Mouse (Mus musculus): ENCODE measurements around the gene Rtn4r. TPM values are rescaled to one million over a fixed set of nuclear protein-coding genes. Genes with fewer than 3 reads are reported as not detected.

Gene Rtn4r
- polyA plus RNA-seq (2015; fragmentation: Nextera tagmentation; extraction: Ambion mirVana), result 0.16 and 0.85 TPM in 2 replicates

DNA sequence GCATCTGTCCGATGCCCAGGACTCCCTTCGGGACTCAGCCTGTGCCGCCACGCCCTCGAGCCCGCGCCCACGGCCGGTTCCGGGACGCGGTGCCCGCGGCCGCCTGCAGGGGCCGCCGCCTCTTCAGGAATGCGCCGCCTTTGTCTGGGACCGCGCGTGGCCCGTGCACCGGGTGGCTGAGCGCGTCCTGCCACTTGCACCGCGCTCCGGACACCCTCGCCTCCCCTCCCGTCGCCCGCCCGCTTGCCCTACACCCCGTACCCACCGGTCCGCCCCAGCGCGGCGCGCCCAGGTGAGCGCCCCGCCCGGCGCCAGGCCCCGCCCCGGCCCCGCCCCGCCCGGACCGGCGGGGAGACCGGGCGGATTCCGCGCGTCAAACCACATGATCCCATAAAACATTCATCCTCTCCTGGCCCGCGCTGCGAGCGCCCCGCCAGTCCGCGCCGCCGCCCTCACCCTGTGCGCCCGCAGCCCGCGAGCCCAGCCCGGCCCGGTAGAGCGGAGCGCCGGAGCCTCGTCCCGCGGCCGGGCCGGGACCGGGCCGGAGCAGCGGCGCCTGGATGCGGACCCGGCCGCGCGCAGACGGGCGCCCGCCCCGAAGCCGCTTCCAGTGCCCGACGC, at the start of gene Rtn4r:
TSS of gene Rtn4r (plus strand) at position 402 of the 621 bp plus-strand sequence.
- WGBS, result under 1% methylated on average over 81 of the region's 96 CpGs
- peak; percentile 78 for ATAC-seq (replicated peaks; ENCODE audit: extremely low read depth, insufficient read depth, low FRiP score)
- Histone ChIP-seq H3K9ac (ENCODE audit: low read length) (peak within 1 kb of the TSS; percentile 69), H3K4me3 (ENCODE audit: low read length) (peak within 1 kb of the TSS; percentile 72), H3K9me3 (replicated peaks; ENCODE audit: control insufficient read depth, low read length) (no peaks in the 10 kb centered on the region), H3K27ac (ENCODE audit: low read length) (no peak within 1 kb of the TSS), H3K4me1 (ENCODE audit: control insufficient read depth, insufficient read depth, low read length) (peaks cover 7% of the 10 kb centered on the region), H3K27me3 (ENCODE audit: control insufficient read depth, insufficient read depth, low read length) (peaks cover 47% of the 10 kb centered on the region), H3K4me2 (ENCODE audit: low read depth, low read length) (peak within 1 kb of the TSS; percentile 100), H3K36me3 (ENCODE audit: control insufficient read depth, insufficient read depth) (no peaks in the 10 kb centered on the region)

DNA sequence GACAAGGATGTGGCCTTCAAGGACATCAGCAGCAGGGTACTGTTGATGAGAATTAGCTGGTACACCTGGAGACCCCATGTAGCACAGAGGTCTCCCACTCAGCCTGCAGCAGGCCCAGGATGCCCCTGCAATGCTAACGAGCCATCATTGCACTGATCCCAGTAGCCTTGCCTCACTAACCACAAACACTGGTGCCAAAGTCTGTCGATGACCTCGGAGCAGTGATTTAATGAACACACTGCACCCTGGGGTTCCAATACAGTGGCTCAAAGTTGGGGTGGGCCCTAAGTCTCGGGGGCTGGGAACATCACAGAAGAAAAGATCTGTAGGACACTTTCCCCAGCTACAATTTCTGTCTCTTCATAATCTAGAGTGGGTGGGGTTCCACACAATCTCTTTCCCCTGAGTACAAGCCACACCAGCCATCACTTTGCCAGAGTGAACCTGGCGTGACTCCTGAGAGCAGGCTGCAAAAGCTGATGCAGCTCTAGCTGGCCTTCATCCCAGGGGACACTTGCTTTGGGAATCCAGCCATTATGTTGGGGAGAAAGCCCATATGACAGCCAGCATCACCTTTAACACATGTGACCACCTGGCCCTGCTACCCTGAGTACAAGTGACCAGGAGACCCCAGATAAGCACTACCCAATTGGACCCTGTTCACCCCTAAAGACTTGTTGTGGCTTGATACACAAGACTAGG, 49.0 kb upstream of the Rtn4r start:
- Histone ChIP-seq H3K36me3 (ENCODE audit: control insufficient read depth, insufficient read depth) (no peaks in the 10 kb centered on the region), H3K27ac (ENCODE audit: low read length) (no peak overlapping the region), H3K27me3 (ENCODE audit: control insufficient read depth, insufficient read depth, low read length) (no peaks in the 10 kb centered on the region), H3K9me3 (replicated peaks; ENCODE audit: control insufficient read depth, low read length) (no peaks in the 10 kb centered on the region), H3K4me2 (ENCODE audit: low read depth, low read length) (no peak overlapping the region), H3K4me1 (ENCODE audit: control insufficient read depth, insufficient read depth, low read length) (peaks cover 1% of the 10 kb centered on the region; the same call in 1 of the 2 replicates), H3K9ac (ENCODE audit: low read length) (no peak overlapping the region), H3K4me3 (ENCODE audit: low read length) (no peak overlapping the region)
- no peak for ATAC-seq (replicated peaks; ENCODE audit: extremely low read depth, insufficient read depth, low FRiP score)
- 85% methylated on average over 5 of the region's 5 CpGs for WGBS

DNA sequence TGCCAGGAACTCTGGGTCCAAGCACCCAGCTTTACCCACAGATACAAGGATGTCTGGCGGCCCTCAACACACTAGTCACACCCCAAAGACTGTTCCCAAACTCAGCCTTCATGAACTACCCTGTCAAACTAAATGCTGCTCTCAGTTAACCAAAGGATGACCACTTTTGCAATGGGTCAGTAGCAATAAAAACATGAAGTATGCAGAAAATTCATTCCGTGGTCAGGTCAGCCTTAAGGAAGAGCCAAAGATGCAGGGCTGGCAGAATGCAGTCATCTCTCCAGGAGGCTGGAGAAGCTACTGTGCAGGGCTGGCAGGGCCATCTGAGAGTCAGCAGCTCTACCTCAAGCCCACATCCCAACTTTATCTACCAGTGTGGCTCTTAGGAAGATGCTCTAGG, 48.1 kb upstream of the Rtn4r start:
- WGBS, result 83% methylated on average over 2 of the region's 2 CpGs
- no peak for ATAC-seq (replicated peaks; ENCODE audit: extremely low read depth, insufficient read depth, low FRiP score)
- no peak overlapping the region for H3K4me3 ChIP-seq (ENCODE audit: low read length)
- no peaks in the 10 kb centered on the region for H3K9me3 ChIP-seq (replicated peaks; ENCODE audit: control insufficient read depth, low read length)
- no peak overlapping the region for H3K9ac ChIP-seq (ENCODE audit: low read length)
- H3K36me3 ChIP-seq (ENCODE audit: control insufficient read depth, insufficient read depth), result no peaks in the 10 kb centered on the region
- no peak overlapping the region for H3K4me2 ChIP-seq (ENCODE audit: low read depth, low read length)
- H3K4me1 ChIP-seq (ENCODE audit: control insufficient read depth, insufficient read depth, low read length), result no peaks in the 10 kb centered on the region
- H3K27me3 ChIP-seq (ENCODE audit: control insufficient read depth, insufficient read depth, low read length), result no peaks in the 10 kb centered on the region
- no peak overlapping the region for H3K27ac ChIP-seq (ENCODE audit: low read length)

DNA sequence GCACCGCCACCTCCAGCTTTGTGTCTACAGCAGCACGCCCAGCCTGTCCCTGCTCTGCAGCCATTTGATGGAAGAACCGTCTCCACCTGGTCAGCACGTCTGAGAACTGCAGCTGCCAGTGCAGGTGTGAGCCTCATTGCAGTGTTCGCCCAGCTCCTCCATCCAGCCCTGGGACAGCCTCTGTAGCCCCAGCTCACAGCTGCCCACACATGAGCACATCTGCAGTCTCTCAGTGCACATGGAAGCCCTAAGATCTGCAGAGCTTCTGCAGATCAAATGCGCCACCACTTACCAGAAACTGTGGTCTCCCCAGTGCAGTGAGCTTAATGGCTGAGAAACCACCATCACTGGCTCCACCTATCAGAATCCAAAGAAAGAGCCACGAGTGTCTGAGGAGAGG, 47.3 kb upstream of the Rtn4r start:
- H3K9me3 ChIP-seq (replicated peaks; ENCODE audit: control insufficient read depth, low read length), result no peaks in the 10 kb centered on the region
- no peaks in the 10 kb centered on the region for H3K4me1 ChIP-seq (ENCODE audit: control insufficient read depth, insufficient read depth, low read length)
- H3K36me3 ChIP-seq (ENCODE audit: control insufficient read depth, insufficient read depth), result no peaks in the 10 kb centered on the region
- H3K27me3 ChIP-seq (ENCODE audit: control insufficient read depth, insufficient read depth, low read length), result no peaks in the 10 kb centered on the region
- ATAC-seq (replicated peaks; ENCODE audit: extremely low read depth, insufficient read depth, low FRiP score), result 0 out of 2 replicates have a peak, but pooled peaks have one; percentile 5
- no peak overlapping the region for H3K9ac ChIP-seq (ENCODE audit: low read length)
- no peak overlapping the region for H3K4me3 ChIP-seq (ENCODE audit: low read length)
- H3K27ac ChIP-seq (ENCODE audit: low read length), result no peak overlapping the region
- 80% methylated on average over 7 of the region's 7 CpGs for WGBS
- H3K4me2 ChIP-seq (ENCODE audit: low read depth, low read length), result no peak overlapping the region

DNA sequence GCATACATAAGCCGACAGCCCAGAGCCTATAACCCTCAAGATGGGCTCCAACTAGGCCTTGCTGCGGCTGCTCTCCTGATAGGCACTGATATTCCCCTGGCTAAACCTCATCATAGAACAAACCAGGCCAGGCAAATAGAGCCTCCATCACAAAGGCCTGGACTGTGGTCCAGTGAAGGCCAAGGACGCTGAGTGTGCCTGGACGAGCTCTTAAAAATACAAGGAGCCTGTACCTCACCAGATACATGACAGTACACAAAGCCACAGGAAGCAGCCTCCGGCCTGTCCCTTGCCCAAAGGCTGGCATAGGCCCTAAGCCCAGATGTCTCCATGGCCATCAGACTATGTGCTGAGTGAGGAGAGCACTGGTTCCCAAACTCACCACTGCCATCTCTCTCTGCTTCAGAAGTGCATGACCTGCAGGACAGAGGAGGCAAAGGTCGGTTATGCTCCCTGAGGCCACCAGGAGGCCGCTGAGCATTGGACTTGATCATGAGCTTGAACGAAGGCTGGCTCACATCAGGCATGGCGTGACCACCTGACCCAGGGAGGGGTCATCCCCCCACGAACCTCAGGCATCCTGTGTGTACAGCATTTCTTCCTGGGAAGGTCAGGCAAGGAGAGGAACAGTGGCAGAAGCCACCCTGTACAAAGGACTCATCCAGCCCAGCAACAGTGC, 46.2 kb upstream of the Rtn4r start:
- Histone ChIP-seq H3K9ac (ENCODE audit: low read length) (no peak overlapping the region), H3K27me3 (ENCODE audit: control insufficient read depth, insufficient read depth, low read length) (no peaks in the 10 kb centered on the region), H3K9me3 (replicated peaks; ENCODE audit: control insufficient read depth, low read length) (no peaks in the 10 kb centered on the region), H3K27ac (ENCODE audit: low read length) (no peak overlapping the region), H3K36me3 (ENCODE audit: control insufficient read depth, insufficient read depth) (no peaks in the 10 kb centered on the region), H3K4me1 (ENCODE audit: control insufficient read depth, insufficient read depth, low read length) (no peaks in the 10 kb centered on the region), H3K4me3 (ENCODE audit: low read length) (no peak overlapping the region), H3K4me2 (ENCODE audit: low read depth, low read length) (no peak overlapping the region)
- WGBS, result 74% methylated on average over 10 of the region's 10 CpGs
- no peak for ATAC-seq (replicated peaks; ENCODE audit: extremely low read depth, insufficient read depth, low FRiP score)

DNA sequence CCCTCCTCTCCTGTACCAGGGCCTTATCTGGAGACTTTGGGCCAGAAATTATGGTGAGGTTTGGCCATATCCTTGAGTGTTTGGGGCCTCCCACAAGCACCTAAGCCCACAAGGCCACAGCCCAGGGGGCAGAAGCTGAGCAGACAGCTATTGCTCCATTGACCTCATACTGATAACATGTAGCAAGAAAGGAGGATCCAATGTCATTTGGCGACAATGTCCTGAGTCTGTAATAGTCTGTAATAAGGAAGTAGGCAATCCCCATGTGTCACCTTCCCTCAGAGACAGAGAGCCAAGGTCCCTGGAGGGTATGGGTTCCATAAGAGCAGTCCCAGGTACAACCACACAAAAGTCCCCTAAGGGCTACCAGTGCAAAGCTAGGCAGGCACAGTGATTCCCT, 45.2 kb upstream of the Rtn4r start:
- H3K27ac ChIP-seq (ENCODE audit: low read length), result no peak overlapping the region
- ATAC-seq (replicated peaks; ENCODE audit: extremely low read depth, insufficient read depth, low FRiP score), result no peak
- no peaks in the 10 kb centered on the region for H3K36me3 ChIP-seq (ENCODE audit: control insufficient read depth, insufficient read depth)
- no peaks in the 10 kb centered on the region for H3K9me3 ChIP-seq (replicated peaks; ENCODE audit: control insufficient read depth, low read length)
- no peak overlapping the region for H3K4me2 ChIP-seq (ENCODE audit: low read depth, low read length)
- no peak overlapping the region for H3K9ac ChIP-seq (ENCODE audit: low read length)
- 71% methylated on average over 1 of the region's 1 CpGs for WGBS
- no peaks in the 10 kb centered on the region for H3K27me3 ChIP-seq (ENCODE audit: control insufficient read depth, insufficient read depth, low read length)
- H3K4me1 ChIP-seq (ENCODE audit: control insufficient read depth, insufficient read depth, low read length), result no peaks in the 10 kb centered on the region
- H3K4me3 ChIP-seq (ENCODE audit: low read length), result no peak overlapping the region

DNA sequence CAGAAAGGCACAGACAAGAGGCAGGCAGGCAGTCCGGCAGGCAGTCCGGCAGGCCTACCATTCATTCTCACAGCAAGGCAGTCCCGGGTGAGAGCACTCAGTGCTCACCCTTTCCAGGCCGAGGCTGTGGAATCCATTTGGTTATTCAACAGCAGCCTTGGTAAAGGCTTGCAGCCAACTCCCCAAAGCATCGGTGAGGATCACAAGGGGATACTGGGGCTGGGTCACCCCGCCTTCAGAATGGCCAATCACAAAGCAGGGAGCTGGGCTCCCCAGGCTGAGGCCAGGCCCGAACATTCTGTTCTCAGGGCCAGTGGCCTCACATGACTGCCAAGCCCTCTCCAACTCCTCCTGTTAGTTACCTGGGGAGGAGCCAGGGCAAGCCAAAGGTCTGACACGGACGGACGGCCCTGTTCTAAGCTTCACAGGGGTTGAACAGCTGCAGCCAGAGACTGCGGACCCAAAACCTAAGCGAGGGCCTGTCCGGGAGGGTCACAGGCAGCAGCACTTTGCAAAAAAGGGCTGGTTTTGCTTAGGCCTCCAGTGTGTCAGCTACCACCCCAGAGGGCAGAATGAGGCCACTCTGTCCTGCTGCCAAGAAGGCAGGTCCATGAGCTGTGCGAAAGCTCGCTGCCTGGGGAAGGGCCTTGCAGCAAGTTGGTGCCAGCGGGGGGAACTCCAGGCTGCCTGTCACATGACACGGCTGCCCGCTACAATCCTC, 44.1 kb upstream of the Rtn4r start:
- Histone ChIP-seq H3K9me3 (replicated peaks; ENCODE audit: control insufficient read depth, low read length) (no peaks in the 10 kb centered on the region), H3K4me3 (ENCODE audit: low read length) (no peak overlapping the region), H3K9ac (ENCODE audit: low read length) (no peak overlapping the region), H3K4me2 (ENCODE audit: low read depth, low read length) (no peak overlapping the region), H3K36me3 (ENCODE audit: control insufficient read depth, insufficient read depth) (no peaks in the 10 kb centered on the region), H3K27ac (ENCODE audit: low read length) (no peak overlapping the region), H3K27me3 (ENCODE audit: control insufficient read depth, insufficient read depth, low read length) (peaks cover 2% of the 10 kb centered on the region; the same call in 1 of the 2 replicates), H3K4me1 (ENCODE audit: control insufficient read depth, insufficient read depth, low read length) (peaks cover 4% of the 10 kb centered on the region; the same call in 1 of the 2 replicates)
- ATAC-seq (replicated peaks; ENCODE audit: extremely low read depth, insufficient read depth, low FRiP score), result no peak
- WGBS, result 83% methylated on average over 18 of the region's 18 CpGs

DNA sequence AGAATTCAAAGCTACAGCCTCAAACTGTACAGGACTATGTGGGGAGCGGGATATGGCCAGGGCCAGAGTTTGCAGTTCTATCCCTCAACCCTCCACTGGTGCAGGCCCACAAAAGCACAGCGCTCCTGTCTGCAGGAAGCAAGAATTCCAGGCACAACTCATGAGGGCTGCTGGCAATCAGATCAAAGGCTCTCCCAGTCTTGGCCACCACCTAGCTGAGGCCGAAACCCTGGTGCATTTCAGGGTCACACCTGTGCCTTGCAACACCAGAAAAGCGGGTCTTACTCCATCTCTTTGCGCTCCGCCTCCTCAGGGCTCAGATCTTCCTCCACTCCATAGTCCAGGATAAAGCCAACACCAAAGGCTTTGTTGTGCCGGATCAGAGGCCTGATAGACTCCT, 43.2 kb upstream of the Rtn4r start:
- H3K9me3 ChIP-seq (replicated peaks; ENCODE audit: control insufficient read depth, low read length), result no peaks in the 10 kb centered on the region
- H3K27me3 ChIP-seq (ENCODE audit: control insufficient read depth, insufficient read depth, low read length), result peaks cover 2% of the 10 kb centered on the region; the same call in 1 of the 2 replicates
- WGBS, result 87% methylated on average over 7 of the region's 7 CpGs
- no peaks in the 10 kb centered on the region for H3K36me3 ChIP-seq (ENCODE audit: control insufficient read depth, insufficient read depth)
- no peak overlapping the region for H3K27ac ChIP-seq (ENCODE audit: low read length)
- H3K4me3 ChIP-seq (ENCODE audit: low read length), result no peak overlapping the region
- no peak for ATAC-seq (replicated peaks; ENCODE audit: extremely low read depth, insufficient read depth, low FRiP score)
- H3K9ac ChIP-seq (ENCODE audit: low read length), result no peak overlapping the region
- peaks cover 5% of the 10 kb centered on the region; the same call in 1 of the 2 replicates for H3K4me1 ChIP-seq (ENCODE audit: control insufficient read depth, insufficient read depth, low read length)
- no peak overlapping the region for H3K4me2 ChIP-seq (ENCODE audit: low read depth, low read length)

Measured in heart, embryonic 16.5 days (tissue).